Mouse (Mus musculus): ENCODE data around the gene Anapc2. TPM values are rescaled to one million over a fixed set of nuclear protein-coding genes. Genes with fewer than 3 reads are reported as not detected.
"Not testable (repeated sequence)": the region's sequence is repeated elsewhere in the genome, so short reads cannot be mapped to it uniquely, and the experiment has no call there.

Gene Anapc2
- polyA plus RNA-seq, 1 experiment from 2014 or later = 22.8 TPM

- H3K36me3 ChIP-seq (replicated peaks; ENCODE audit: insufficient read depth, low read length) = peaks cover 12% of the 10 kb centered on the region; the same call in 1 of the 2 replicates
- WGBS (ENCODE audit: insufficient replicate concordance) = 76% methylated on average over 8 of the region's 8 CpGs
- H3K9me3 ChIP-seq (ENCODE audit: low read length) = no peaks in the 10 kb centered on the region
- H3K9ac ChIP-seq (replicated peaks) = no peak overlapping the region
- H3K4me3 ChIP-seq (ENCODE audit: low read depth, low read length) = no peak overlapping the region
- H3K27me3 ChIP-seq (ENCODE audit: insufficient read depth, low read length) = peaks cover 26% of the 10 kb centered on the region
- H3K4me2 ChIP-seq (ENCODE audit: low read depth, low read length) = no peak overlapping the region
- ATAC-seq = no peak
- H3K4me1 ChIP-seq (ENCODE audit: insufficient read depth) = peaks cover 23% of the 10 kb centered on the region
- DNase-seq = no peak
- TF ChIP-seq CTCF (IDR thresholded peaks at IDR 0.05; ENCODE audit: low read depth) = no peak
- TF ChIP-seq EP300 (IDR thresholded peaks at IDR 0.05; ENCODE audit: low read depth) = no peak
- no peak overlapping the region for H3K27ac ChIP-seq (ENCODE audit: low read depth)
These were observed 28.9 kb upstream of the Anapc2 start for GRCm38 (mm10) chr2:25243342-25243741.

- Histone ChIP-seq H3K4me1 (ENCODE audit: insufficient read depth) (peaks cover 23% of the 10 kb centered on the region), H3K9me3 (ENCODE audit: low read length) (no peaks in the 10 kb centered on the region), H3K27me3 (ENCODE audit: insufficient read depth, low read length) (peaks cover 26% of the 10 kb centered on the region), H3K4me2 (ENCODE audit: low read depth, low read length) (no peak overlapping the region), H3K36me3 (replicated peaks; ENCODE audit: insufficient read depth, low read length) (peaks cover 19% of the 10 kb centered on the region), H3K4me3 (ENCODE audit: low read depth, low read length) (no peak overlapping the region), H3K27ac (ENCODE audit: low read depth) (no peak overlapping the region), H3K9ac (replicated peaks) (no peak overlapping the region)
- DNase-seq (no peak), ATAC-seq (no peak)
- WGBS (ENCODE audit: insufficient replicate concordance) = 88% methylated on average over 4 of the region's 4 CpGs
- TF ChIP-seq CTCF (IDR thresholded peaks at IDR 0.05; ENCODE audit: low read depth) (no peak), EP300 (IDR thresholded peaks at IDR 0.05; ENCODE audit: low read depth) (no peak)
These were observed 28.1 kb upstream of the Anapc2 start for GRCm38 (mm10) chr2:25244144-25244543.

- no peak within 1 kb of the TSS for H3K9ac ChIP-seq (replicated peaks)
- DNase-seq = no peak
- H3K4me2 ChIP-seq (ENCODE audit: low read depth, low read length) = no peak within 1 kb of the TSS
- peaks cover 20% of the 10 kb centered on the region for H3K27me3 ChIP-seq (ENCODE audit: insufficient read depth, low read length)
- H3K4me3 ChIP-seq (ENCODE audit: low read depth, low read length) = no peak within 1 kb of the TSS
- TF ChIP-seq EP300 (IDR thresholded peaks at IDR 0.05; ENCODE audit: low read depth) (no peak), CTCF (IDR thresholded peaks at IDR 0.05; ENCODE audit: low read depth) (no peak)
- ATAC-seq = no peak
- WGBS (ENCODE audit: insufficient replicate concordance) = 85% methylated on average over 10 of the region's 10 CpGs
- peaks cover 24% of the 10 kb centered on the region for H3K36me3 ChIP-seq (replicated peaks; ENCODE audit: insufficient read depth, low read length)
- peaks cover 11% of the 10 kb centered on the region for H3K4me1 ChIP-seq (ENCODE audit: insufficient read depth)
- no peak within 1 kb of the TSS for H3K27ac ChIP-seq (ENCODE audit: low read depth)
- H3K9me3 ChIP-seq (ENCODE audit: low read length) = no peaks in the 10 kb centered on the region
These were observed 25.9 kb upstream of the Anapc2 start, which contains the start of gene AL732309.1 for GRCm38 (mm10) chr2:25246183-25247072. TSS of gene AL732309.1 (minus strand) at chr2:25246863.

- Histone ChIP-seq H3K27me3 (ENCODE audit: insufficient read depth, low read length) (no peaks in the 10 kb centered on the region), H3K4me3 (ENCODE audit: low read depth, low read length) (no peak overlapping the region), H3K27ac (ENCODE audit: low read depth) (no peak overlapping the region), H3K9me3 (ENCODE audit: low read length) (no peaks in the 10 kb centered on the region), H3K4me1 (ENCODE audit: insufficient read depth) (peaks cover 14% of the 10 kb centered on the region), H3K4me2 (ENCODE audit: low read depth, low read length) (no peak overlapping the region), H3K9ac (replicated peaks) (no peak overlapping the region), H3K36me3 (replicated peaks; ENCODE audit: insufficient read depth, low read length) (peaks cover 33% of the 10 kb centered on the region)
- 70% methylated on average over 1 of the region's 1 CpGs for WGBS (ENCODE audit: insufficient replicate concordance)
- peak; percentile 61 for TF ChIP-seq CTCF (IDR thresholded peaks at IDR 0.05; ENCODE audit: low read depth)
- TF ChIP-seq EP300 (IDR thresholded peaks at IDR 0.05; ENCODE audit: low read depth) = no peak
- no peak for ATAC-seq
- DNase-seq = no peak
These were observed 19.9 kb upstream of the Anapc2 start for GRCm38 (mm10) chr2:25252331-25252730.

- H3K27me3 ChIP-seq (ENCODE audit: insufficient read depth, low read length) = no peaks in the 10 kb centered on the region
These were observed 16.9 kb upstream of the Anapc2 start, which contains the start of gene Tmem203 for GRCm38 (mm10) chr2:25255284-25255779. TSS of gene Tmem203 (plus strand) at chr2:25255439.

GRCm38 (mm10) chr2:25256443-25257109 lies 15.7 kb upstream of the Anapc2 start:
- H3K36me3 ChIP-seq (replicated peaks; ENCODE audit: insufficient read depth, low read length); H3K27me3 ChIP-seq (ENCODE audit: insufficient read depth, low read length); H3K9me3 ChIP-seq (ENCODE audit: low read length): not testable (repeated sequence)
- H3K27ac ChIP-seq (ENCODE audit: low read depth) = 0 out of 2 replicates have a peak overlapping the region, but pooled peaks have one; percentile 89
- H3K4me1 ChIP-seq (ENCODE audit: insufficient read depth) = peaks cover 14% of the 10 kb centered on the region
- WGBS (ENCODE audit: insufficient replicate concordance) = 41% methylated on average over 10 of the region's 12 CpGs
- peak; percentile 68 for DNase-seq
- peak overlapping the region; percentile 88 for H3K4me2 ChIP-seq (ENCODE audit: low read depth, low read length)
- H3K4me3 ChIP-seq (ENCODE audit: low read depth, low read length) = peak overlapping the region; percentile 88
- peak overlapping the region; percentile 88; the same call in 1 of the 2 replicates for H3K9ac ChIP-seq (replicated peaks)
- peak; percentile 60 for TF ChIP-seq CTCF (IDR thresholded peaks at IDR 0.05; ENCODE audit: low read depth)
- ATAC-seq = 0 out of 2 replicates have a peak, but pooled peaks have one; percentile 16

More at GRCm38 (mm10) chr2:25255284-25255779, 16.9 kb upstream of the Anapc2 start, which contains the start of gene Tmem203:
- 0 out of 2 replicates have a peak, but pooled peaks have one; percentile 37 for TF ChIP-seq EP300 (IDR thresholded peaks at IDR 0.05; ENCODE audit: low read depth)
- TF ChIP-seq CTCF (IDR thresholded peaks at IDR 0.05; ENCODE audit: low read depth) = no peak
- peak within 1 kb of the TSS; percentile 88 for H3K4me2 ChIP-seq (ENCODE audit: low read depth, low read length)
- 3% methylated on average over 39 of the region's 39 CpGs for WGBS (ENCODE audit: insufficient replicate concordance)
- H3K4me3 ChIP-seq (ENCODE audit: low read depth, low read length) = peak within 1 kb of the TSS; percentile 88
- H3K9me3 ChIP-seq (ENCODE audit: low read length) = no peaks in the 10 kb centered on the region
- H3K4me1 ChIP-seq (ENCODE audit: insufficient read depth) = peaks cover 14% of the 10 kb centered on the region
- H3K27ac ChIP-seq (ENCODE audit: low read depth) = peak within 1 kb of the TSS; percentile 89
- ATAC-seq = peak; percentile 93
- DNase-seq = peak; percentile 96
- peaks cover 13% of the 10 kb centered on the region for H3K36me3 ChIP-seq (replicated peaks; ENCODE audit: insufficient read depth, low read length)
- H3K9ac ChIP-seq (replicated peaks) = peak within 1 kb of the TSS; percentile 88

GRCm38 (mm10) chr2:25257250-25257649 lies 15.0 kb upstream of the Anapc2 start:
- H3K9ac ChIP-seq (replicated peaks); H3K36me3 ChIP-seq (replicated peaks; ENCODE audit: insufficient read depth, low read length); DNase-seq; H3K27me3 ChIP-seq (ENCODE audit: insufficient read depth, low read length); H3K4me3 ChIP-seq (ENCODE audit: low read depth, low read length); H3K9me3 ChIP-seq (ENCODE audit: low read length); H3K27ac ChIP-seq (ENCODE audit: low read depth); H3K4me2 ChIP-seq (ENCODE audit: low read depth, low read length); ATAC-seq: not testable (repeated sequence)
- 80% methylated on average over 5 of the region's 5 CpGs for WGBS (ENCODE audit: insufficient replicate concordance)
- peaks cover 19% of the 10 kb centered on the region for H3K4me1 ChIP-seq (ENCODE audit: insufficient read depth)

All from liver, postnatal 0 days (tissue).